Mouse (Mus musculus) megakaryocyte, embryonic 14.5 days (primary cell): ENCODE measurements around the gene Atp10a. TPM values are rescaled to one million over a fixed set of nuclear protein-coding genes. Genes with fewer than 3 reads are reported as not detected.
A peak's percentile ranks its signal among the peaks of the same experiment; 100 is the strongest.
"Not testable (repeated sequence)": the region's sequence is repeated elsewhere in the genome, so short reads cannot be mapped to it uniquely, and the experiment has no call there.

Source experiments
- H3K27me3 ChIP-seq: replicated peaks from 2 replicates; pipeline ENCODE3; 2012; ENCODE audit warnings: inconsistent platforms
- H3K36me3 ChIP-seq: replicated peaks from 2 replicates; pipeline ENCODE3; 2012; ENCODE audit warnings: low read length, inconsistent platforms, mixed read lengths
- H3K4me1 ChIP-seq: 2 replicates; pipeline ENCODE4 v1.6.1; 2012; ENCODE audit warnings: inconsistent platforms
- H3K4me3 ChIP-seq: replicated peaks from 2 replicates; pipeline ENCODE3; 2012; ENCODE audit warnings: moderate library complexity, mild to moderate bottlenecking, inconsistent platforms
- H3K9me3 ChIP-seq: 2 replicates; pipeline ENCODE4 v1.6.1; 2012; ENCODE audit warnings: inconsistent platforms
- FLI1 ChIP-seq: IDR thresholded peaks from 2 replicates; pipeline ENCODE4 v1.6.1; 2012; ENCODE audit warnings: low read length, inconsistent platforms, mixed read lengths
- GATA1 ChIP-seq: IDR thresholded peaks from 3 replicates; pipeline ENCODE4 v1.6.1; 2012; ENCODE audit warnings: mixed read lengths, low read length, inconsistent platforms, borderline replicate concordance
- polyA plus RNA-seq: library from polyadenylated mRNA; stranded (reverse); fragments of >175 nt; gene quantifications from 2 replicates; pipeline ENCODE4 v1.2.3, GENCODE M21; 2012; ENCODE audit warnings: low replicate concordance; ENCODE audit not compliant: insufficient read depth

Atp10a gene
- polyA plus RNA-seq, 1 experiment, result 1.3 TPM

- Histone ChIP-seq H3K9me3 (no peaks in the 10 kb centered on the region), H3K27me3 (no peaks in the 10 kb centered on the region), H3K36me3 (no peaks in the 10 kb centered on the region), H3K4me1 (no peaks in the 10 kb centered on the region), H3K4me3 (no peak overlapping the region)
- TF ChIP-seq GATA1, result no peak
- no peak for TF ChIP-seq FLI1
Observed at GRCm38 (mm10) chr7:58779146-58779545, 123.2 kb downstream of the Atp10a start.

GRCm38 (mm10) chr7:58786986-58787385 lies 131.0 kb downstream of the Atp10a start:
- Histone ChIP-seq H3K27me3 (no peaks in the 10 kb centered on the region), H3K36me3 (no peaks in the 10 kb centered on the region), H3K9me3 (no peaks in the 10 kb centered on the region), H3K4me1 (peaks cover 5% of the 10 kb centered on the region; the same call in 1 of the 2 replicates), H3K4me3 (no peak overlapping the region)
- no peak for TF ChIP-seq FLI1
- no peak for TF ChIP-seq GATA1

- Histone ChIP-seq H3K27me3 (no peaks in the 10 kb centered on the region), H3K4me3 (no peak overlapping the region), H3K36me3 (no peaks in the 10 kb centered on the region), H3K9me3 (no peaks in the 10 kb centered on the region), H3K4me1 (peaks cover 5% of the 10 kb centered on the region; the same call in 1 of the 2 replicates)
- TF ChIP-seq FLI1 (no peak), GATA1 (no peak)
Observed at GRCm38 (mm10) chr7:58787585-58787984, 131.6 kb downstream of the Atp10a start.

GRCm38 (mm10) chr7:58788424-58789261 lies 132.7 kb downstream of the Atp10a start:
- Histone ChIP-seq H3K9me3 (no peaks in the 10 kb centered on the region), H3K36me3 (no peaks in the 10 kb centered on the region)
- TF ChIP-seq GATA1 (no peak), FLI1 (no peak)

GRCm38 (mm10) chr7:58797281-58797680 lies 141.3 kb downstream of the Atp10a start:
- no peaks in the 10 kb centered on the region for H3K9me3 ChIP-seq
- TF ChIP-seq GATA1 (no peak), FLI1 (no peak)
- H3K36me3 ChIP-seq, result no peaks in the 10 kb centered on the region

More at GRCm38 (mm10) chr7:58788424-58789261, 132.7 kb downstream of the Atp10a start:
- H3K4me3 ChIP-seq, result no peak overlapping the region
- H3K27me3 ChIP-seq, result no peaks in the 10 kb centered on the region
- peaks cover 5% of the 10 kb centered on the region; the same call in 1 of the 2 replicates for H3K4me1 ChIP-seq

GRCm38 (mm10) chr7:58800916-58801315 lies 144.9 kb downstream of the Atp10a start:
- Histone ChIP-seq H3K36me3 (no peaks in the 10 kb centered on the region), H3K4me3 (no peak overlapping the region), H3K9me3 (no peaks in the 10 kb centered on the region), H3K4me1 (peaks cover 10% of the 10 kb centered on the region), H3K27me3 (no peaks in the 10 kb centered on the region)
- TF ChIP-seq FLI1, result no peak
- no peak for TF ChIP-seq GATA1

More at GRCm38 (mm10) chr7:58797281-58797680, 141.3 kb downstream of the Atp10a start:
- Histone ChIP-seq H3K27me3 (no peaks in the 10 kb centered on the region), H3K4me3 (no peak overlapping the region), H3K4me1 (peaks cover 10% of the 10 kb centered on the region)

- H3K9me3 ChIP-seq, result no peaks in the 10 kb centered on the region
- no peaks in the 10 kb centered on the region for H3K36me3 ChIP-seq
- H3K4me1 ChIP-seq, result peaks cover 10% of the 10 kb centered on the region
- TF ChIP-seq GATA1 (no peak), FLI1 (no peak)
- H3K4me3 ChIP-seq, result no peak overlapping the region
- H3K27me3 ChIP-seq, result no peaks in the 10 kb centered on the region
Observed at GRCm38 (mm10) chr7:58801791-58802190, 145.8 kb downstream of the Atp10a start.

- Histone ChIP-seq H3K4me1 (peaks cover 25% of the 10 kb centered on the region), H3K4me3 (no peak overlapping the region), H3K36me3 (no peaks in the 10 kb centered on the region), H3K27me3 (no peaks in the 10 kb centered on the region), H3K9me3 (no peaks in the 10 kb centered on the region)
- TF ChIP-seq GATA1, result no peak
- TF ChIP-seq FLI1, result no peak
Observed at GRCm38 (mm10) chr7:58822147-58822681, 166.2 kb downstream of the Atp10a start.

GRCm38 (mm10) chr7:58824686-58825085 lies 168.7 kb downstream of the Atp10a start:
- no peaks in the 10 kb centered on the region for H3K36me3 ChIP-seq
- no peaks in the 10 kb centered on the region for H3K9me3 ChIP-seq
- no peak overlapping the region for H3K4me3 ChIP-seq

GRCm38 (mm10) chr7:58829111-58829510 lies 173.1 kb downstream of the Atp10a start:
- Histone ChIP-seq H3K4me3 (peak overlapping the region; percentile 64), H3K36me3 (no peaks in the 10 kb centered on the region), H3K9me3 (no peaks in the 10 kb centered on the region), H3K27me3 (no peaks in the 10 kb centered on the region), H3K4me1 (peaks cover 32% of the 10 kb centered on the region)
- TF ChIP-seq GATA1, result no peak
- TF ChIP-seq FLI1, result no peak

More at GRCm38 (mm10) chr7:58824686-58825085, 168.7 kb downstream of the Atp10a start:
- Histone ChIP-seq H3K27me3 (no peaks in the 10 kb centered on the region), H3K4me1 (peaks cover 33% of the 10 kb centered on the region)
- no peak for TF ChIP-seq FLI1
- no peak for TF ChIP-seq GATA1

GRCm38 (mm10) chr7:58836855-58837606 lies 181.1 kb downstream of the Atp10a start:
- not testable (repeated sequence) for H3K4me3 ChIP-seq, H3K36me3 ChIP-seq, H3K9me3 ChIP-seq, H3K27me3 ChIP-seq, H3K4me1 ChIP-seq
